Mouse (Mus musculus) cerebellum, adult 11-12 months (tissue): ENCODE results near the gene Gas1.

Source experiments
- DNase-seq: peaks from one replicate; pipeline ENCODE4 v3.0.0; 2022

The Gas1 gene

DNA sequence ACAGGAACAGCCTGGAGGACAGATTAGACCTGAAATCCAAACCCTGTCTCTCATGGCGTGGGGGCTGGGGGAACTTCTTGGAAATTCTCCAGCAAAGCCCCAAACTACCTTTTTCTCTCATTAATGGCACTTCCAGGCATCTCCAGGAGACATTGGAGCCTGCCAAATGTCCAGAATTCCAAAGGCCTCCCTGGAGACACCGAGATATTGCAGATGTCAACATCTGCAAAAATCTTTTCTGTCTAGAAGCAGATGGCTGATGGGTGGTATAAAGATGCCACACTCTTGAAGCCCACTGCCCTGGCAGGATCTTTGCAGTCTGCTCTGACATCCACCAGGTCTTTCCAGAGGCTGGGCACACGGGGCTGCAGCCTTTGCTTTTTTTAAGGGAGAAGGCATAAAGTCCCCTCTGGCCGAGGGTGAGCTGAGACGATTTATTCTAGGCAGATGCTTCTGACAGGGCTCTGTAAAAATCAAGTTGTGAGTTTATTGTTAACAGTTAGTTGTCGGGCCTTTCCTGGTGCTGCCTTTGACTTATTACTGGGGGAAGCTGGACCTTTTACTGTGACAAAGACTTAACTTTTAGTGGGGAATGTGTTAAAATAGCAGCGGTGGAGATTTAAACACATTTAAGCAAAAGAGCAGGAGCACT, 4.7 kb downstream of the Gas1 start:
- DNase-seq: no peak

DNA sequence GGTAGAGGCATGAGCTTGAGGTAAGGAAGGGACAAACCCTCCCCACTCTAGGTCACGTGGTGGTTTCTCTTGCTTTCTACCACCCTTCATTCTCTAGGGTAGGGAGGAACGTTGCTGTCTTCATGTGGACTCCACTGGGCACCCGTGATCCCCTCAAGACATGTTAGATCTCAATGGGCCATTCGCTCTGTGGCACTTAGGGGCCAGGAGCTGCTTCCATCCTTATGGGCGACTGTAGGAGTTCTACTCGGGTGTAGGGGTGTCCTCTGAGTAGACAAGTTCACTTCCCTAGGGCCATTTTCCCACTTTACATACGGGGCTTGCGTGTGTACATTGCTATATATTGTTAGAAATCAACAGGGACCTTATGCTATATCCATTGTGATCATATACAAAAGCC, 5.4 kb downstream of the Gas1 start:
- no peak for DNase-seq

DNA sequence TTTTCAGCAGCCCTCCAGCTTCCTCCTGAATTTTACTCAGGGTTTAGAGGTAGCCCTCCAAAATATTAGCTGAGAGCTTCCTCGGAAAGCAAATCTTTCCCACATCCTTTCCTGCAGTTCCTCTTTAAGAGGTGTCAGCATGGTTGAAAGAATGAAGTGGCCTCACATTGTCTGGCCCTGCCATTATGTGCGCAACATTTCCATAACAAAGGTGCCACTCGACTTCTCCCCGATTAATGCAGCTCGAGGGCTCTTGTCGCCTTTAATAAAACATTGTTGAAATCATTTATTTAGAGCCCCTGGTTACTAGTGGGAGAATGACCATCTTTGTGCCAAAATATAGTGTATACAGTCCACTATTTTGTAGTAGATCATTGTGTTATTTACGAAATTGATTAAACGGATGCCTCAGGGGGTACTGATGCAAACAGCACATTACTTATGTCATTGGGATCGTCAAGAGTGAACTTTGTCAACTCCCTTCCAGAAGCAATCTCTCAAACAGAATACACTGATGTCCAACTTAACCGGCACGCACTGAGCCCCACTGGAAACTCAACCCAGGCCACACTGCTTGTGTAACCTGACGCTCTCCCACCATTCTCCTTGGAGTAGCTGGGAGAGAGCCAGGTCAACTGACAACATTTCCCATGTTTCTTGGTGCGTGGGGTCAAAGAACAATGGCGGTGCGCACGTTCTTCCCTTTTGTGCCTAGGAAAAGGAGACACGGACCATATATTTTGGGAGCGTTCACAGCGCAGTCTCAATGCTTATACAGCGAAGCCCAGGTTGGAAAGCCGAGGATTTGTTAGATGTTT, 6.1 kb downstream of the Gas1 start:
- no peak for DNase-seq

DNA sequence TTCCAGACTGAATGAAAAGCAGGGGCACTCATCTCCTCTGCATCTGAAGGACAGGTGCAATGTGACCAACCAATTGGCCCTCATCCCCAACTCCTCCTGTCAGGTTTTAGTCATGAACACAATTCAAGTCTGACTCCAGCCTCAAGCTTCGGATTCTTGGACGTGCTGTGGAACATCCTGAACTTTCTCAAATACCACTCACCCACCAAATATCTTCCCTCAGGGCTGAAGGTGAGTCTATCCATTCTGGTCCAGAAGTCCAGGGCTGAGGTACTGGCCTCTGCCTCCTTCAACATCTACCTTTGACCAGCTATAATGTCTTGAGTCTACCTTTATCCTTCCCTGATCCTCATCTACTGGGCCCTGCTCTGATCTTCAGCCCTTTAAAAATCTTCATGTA, 8.1 kb downstream of the Gas1 start:
- no peak for DNase-seq

DNA sequence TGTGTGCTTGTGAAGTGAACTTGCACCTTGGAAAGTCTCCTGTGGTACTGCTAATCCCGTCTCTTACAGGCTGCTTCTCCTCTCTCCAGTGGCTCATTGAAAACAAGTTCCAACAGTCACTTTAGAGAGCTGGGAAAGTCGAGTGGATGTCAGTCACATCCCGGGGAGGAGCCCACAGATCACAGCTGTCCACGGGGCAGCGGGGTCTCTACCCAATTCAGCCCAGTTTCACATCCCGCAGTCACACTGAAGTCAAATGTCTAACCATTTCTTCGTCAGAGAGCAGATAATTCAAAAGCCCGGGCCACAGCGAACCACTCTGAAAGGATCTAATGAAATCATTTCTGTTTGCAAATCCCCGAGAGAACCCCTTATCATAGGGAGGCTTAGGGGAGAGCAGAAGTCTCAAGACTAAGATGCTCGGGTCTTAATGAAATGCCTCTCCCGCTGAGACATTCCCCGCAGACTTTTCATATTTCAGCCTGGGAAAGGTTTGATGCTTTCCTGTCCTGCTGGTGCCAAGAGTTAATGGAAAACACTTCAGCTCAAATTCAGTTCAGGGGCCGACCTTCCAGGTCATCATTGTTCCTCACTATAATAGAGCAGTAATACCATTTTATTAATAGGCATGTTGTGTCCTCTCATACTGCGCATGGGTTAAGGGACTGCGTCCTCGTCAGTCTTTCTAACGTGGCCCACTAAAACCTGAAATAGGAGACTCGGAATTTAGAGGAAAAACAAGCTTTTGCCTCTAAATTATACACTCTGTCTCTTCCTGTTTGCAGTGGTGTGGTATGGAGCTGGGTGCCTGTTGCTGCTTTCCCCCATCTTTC, 20.7 kb downstream of the Gas1 start:
- DNase-seq: no peak

DNA sequence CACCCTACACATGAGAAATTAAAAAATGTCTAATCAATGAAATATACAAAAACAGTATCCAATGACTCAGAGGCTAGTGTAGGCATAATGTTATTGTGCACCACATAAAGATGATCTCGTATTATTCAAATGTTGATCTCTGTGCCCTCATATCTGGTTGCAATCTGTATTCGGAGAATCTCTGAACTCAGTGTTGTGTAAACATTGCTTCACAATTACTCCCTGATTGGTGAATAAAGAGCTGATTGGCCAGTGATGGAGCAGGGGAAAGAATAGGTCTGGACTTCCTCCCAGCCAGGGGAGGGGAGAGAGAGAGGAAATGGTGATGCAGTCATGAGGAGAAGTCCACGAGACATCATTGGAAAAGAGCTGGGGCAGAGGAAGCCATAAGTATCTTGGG, 23.0 kb downstream of the Gas1 start:
- DNase-seq: no peak

DNA sequence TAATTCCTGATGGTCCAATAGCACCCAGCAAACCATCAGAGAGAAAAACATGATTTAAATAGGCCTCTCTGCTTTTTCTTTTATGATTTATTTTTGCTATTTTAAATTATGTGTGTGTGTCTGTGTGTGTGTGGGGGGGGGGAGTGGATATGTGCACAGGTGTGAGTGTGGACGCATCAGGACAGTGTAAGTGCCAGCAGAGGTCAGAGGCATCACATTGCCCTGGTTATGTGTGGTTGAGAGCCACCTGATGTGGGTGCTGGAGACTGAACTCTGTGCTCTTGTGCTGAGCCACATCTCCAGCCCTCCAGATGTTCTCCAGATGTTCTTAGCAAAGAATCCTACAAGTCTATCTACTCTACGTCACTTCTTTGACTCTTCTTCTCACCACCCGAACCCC, 28.9 kb downstream of the Gas1 start:
- DNase-seq: no peak

DNA sequence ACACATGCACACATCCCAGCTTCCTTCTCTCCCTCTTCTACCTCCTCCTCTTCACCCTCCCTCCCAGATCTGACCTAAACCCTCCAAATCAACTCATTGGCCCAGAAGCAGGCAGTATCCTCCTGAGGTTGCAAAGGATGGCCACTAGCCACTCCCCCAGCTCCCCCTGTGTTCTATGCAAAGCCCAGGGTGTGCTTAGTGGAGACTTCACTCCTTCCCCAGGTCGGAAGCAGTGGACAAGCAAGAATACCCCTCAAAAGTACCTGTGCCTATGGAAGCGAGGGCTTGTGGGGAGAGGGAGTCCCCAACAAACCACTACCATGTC, 29.3 kb downstream of the Gas1 start:
- no peak for DNase-seq

DNA sequence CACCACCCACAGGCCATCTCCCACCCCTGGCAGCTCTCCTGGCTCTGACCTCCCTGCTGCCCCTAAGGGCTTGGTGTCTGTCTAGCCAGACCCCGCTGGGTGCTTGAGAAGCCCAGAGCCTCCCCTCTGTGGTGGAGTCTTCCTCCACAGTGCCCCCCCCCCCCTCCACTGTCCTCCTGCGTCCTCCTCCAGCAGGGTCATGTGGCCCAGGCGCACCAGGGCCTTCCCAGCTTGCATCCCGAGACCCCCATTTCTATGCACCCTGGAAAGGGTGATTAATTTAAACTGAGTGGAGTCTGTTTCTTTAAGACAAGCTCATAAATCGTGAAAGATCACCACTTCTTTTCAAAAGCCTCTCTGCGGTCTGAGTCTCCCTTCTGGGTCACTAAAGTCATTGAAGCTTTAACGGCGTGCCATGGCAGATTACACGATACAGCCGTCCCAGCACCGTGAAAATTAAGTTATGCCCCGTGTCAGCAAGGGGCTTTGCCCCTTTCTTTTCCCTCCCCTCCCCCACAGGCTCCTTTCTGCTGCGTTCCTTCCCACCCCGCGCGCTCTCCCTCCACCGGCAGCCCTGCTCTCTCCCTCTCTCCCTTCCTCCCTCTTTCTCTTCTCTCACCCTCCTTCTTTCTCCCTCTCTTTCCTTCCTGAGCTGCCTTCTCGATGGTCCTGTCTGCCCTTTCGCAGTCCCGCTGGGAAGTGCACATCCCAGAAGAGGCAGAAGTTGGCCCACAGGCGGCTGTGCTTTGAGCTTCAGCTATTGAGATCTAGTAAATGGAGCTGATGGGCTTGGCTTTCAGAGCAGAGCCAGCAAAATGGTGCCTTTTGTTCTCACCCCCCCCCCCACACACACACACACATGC, 29.9 kb downstream of the Gas1 start:
- DNase-seq: no peak

DNA sequence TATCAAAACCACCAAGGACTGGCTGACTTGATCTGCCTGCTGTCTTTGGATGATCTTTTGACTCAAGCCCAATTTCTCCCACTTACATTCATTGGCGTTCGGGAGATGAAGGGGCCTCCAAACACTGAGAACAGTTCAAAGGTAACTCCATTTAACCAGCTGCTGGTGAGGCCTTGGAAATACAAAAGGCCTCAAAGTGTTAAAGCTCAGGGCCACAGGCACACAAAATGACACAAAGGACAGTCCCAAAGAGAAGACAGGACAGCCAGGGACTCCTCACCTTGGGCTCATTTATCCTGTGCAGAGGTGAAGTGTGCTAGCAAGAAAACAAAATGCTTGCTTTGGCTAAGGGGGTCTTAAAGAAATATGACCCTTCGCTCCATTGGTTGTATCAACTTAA, 30.9 kb downstream of the Gas1 start:
- no peak for DNase-seq

DNA sequence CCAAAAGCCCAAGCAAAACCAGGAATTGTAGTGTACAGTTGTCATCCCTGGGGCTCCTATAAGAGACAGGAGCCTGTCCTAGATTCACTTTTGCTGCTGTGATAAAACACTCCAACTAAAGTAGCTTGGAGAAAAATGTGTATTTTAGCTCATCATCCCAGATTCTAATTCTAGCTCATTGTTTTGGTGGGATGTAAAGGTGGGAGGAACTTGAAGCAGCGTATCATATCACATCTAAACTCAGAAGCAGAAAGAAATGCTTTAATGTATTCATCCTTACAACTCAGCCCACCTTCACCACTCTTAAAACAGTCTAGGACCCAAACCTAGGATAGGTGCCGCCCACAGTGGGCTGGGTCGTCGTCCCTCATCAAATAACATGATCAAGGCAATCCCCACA, 40.2 kb downstream of the Gas1 start:
- DNase-seq: no peak

DNA sequence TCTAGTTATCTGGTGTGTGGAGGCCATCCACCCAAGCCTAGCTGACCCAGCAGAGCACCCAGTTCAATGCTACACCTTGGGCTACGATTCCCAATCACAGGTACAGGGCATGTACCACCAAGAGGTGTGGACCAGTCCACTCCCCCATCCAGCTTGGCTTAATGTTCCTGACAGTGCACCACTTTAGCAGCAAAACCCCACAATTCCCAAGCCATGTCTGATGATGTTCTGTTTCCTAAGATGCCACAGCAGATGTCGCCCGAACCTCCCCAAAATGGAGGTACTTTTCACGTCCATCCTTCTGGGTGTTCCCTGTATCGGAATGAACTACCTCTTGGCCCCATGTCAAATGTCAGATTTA, 42.7 kb downstream of the Gas1 start:
- no peak for DNase-seq

DNA sequence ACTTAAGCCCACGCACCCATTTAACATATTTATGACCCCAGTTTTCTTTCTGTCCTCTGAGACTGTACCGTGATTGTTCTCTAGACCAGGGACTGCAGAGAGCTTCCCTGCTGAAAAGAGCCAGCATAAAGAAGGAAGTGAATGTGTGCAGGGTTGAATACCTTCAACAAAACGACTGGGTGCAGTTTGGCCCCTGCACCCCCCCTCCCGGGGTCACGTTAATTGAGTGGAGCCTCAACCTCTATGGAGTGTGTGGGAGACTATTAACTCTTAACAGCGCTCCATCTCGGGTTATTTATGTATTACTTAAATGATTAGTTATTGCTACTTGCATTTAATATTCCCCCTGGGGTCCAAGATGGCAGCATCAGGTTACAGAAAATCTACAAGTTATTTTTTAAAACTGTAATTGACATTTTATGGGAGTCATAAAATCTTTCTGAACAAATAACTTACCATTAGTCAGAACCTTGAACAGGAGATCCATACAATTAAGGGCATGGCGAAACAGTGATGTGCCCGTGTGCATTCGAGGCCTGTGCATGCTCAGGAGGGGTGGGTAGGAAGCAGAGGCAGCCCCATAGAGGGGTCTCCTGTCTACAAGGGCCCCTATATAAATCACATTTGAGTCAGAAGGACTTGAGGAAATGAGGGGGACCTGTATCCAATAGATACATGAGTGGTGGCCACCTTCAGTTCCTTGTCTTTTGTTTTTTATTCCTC, 43.3 kb downstream of the Gas1 start:
- no peak for DNase-seq

DNA sequence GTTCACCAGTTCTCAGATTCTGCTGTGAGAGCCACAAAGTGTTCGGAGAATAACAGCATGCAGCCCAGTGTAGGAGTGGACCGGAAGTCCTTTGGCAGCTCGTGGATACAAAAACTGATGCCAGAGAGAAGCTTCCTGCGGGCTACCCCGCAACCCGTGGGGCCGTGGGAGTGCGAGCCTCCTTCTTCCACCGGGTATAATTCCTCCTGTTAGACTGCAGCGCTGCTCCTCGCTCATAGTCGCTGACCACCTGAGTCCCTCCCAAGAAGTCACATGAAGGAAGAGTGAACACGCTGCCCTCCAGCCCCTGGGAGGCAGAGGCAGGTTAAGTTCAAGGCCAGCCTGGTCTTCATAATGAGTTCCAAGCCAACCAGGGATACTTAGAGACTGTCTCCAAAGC, 45.4 kb downstream of the Gas1 start:
- no peak for DNase-seq

DNA sequence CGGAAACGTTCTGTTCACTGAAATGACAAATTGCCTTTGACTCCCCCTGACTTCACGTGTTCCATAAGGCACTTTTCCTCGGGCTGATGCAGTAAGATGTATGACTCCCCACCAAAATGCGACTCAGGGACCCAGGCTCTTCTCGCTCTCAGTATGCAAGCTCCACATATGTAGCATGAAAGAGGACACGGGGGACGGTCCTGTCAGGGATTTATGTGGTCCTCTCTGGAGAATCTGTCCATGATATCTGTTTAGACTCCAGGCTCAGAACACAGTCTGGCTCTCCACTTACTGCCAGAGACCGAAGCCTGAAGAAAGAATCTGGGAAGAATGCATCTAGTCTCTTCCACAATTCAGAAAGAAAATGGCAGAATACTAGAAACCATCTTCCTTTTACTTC, 47.6 kb downstream of the Gas1 start:
- no peak for DNase-seq

DNA sequence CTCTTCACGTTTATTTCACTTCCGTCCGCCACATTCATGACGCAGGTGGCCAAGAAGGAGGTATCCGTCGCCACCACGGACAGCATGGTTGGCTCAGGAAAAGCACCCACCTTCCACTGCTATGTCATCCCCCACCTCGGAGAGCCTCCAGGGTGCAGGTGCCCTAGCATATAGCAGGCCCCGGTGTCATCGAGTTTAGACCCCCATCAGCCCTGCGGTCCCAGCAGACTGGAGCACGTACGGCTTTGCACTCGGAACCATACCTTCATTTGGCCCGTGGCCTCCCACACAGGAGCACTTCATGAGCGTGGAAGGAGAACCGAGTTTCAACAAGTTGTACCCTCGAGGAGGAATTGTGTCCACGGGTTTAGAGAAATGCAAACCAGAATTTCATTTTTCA, 50.8 kb downstream of the Gas1 start:
- DNase-seq: no peak

DNA sequence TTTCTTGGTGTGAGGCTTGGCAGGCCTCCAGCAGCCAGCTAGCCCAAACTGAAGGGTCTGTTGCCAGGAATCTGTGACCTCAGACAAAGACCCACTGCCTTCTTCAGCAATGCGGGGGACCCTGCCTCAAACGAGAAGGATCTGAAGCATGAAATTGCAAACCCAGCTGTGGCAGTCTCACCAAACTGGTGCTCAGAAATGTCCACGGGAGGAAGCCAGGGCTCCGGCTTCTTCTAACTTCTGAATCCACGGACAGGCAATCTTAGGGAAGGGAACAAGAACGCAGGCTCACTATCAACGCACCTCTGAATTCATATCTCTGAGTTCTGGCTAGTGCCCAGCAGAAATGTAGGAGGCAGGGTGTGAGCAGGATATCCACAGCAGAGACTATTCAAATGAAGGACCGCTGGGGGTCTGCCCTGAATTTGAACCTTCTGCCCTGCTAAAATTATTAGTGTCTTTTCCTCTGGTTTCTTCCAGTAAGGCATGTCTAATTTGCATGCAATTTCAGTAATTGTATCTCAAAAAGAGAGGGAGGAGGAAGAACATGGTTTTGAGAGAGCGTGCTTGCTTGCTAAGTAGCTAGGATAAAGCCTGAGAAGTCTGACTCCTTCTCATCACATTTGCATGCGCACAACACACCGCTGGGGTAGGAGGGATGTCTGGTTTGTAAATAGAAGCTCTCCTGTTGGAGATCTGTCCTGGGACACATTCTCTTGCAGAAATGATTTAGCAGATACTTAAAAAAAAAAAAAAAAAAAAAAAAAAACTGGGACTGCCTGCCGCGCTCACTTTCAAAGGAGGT, 51.5 kb downstream of the Gas1 start:
- DNase-seq: no peak

DNA sequence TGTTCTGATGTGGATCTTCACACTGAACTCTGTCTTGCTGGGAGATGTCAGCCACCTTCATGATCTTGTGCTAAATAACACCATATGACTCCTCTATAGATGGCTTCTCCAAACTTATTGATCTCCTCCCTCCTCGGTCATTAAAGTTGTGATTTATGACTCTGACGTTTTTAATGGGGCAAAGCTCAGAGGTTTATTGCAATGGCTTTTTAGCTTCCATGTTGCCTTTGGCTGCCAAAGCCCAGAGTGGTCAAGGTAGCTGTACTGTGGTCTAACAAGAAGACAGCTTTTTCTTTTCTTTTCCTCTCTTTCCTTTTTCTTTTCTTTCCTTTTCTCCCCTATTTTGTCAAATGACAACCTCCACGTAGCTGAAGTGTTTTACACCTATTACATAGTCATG, 52.1 kb downstream of the Gas1 start:
- no peak for DNase-seq

DNA sequence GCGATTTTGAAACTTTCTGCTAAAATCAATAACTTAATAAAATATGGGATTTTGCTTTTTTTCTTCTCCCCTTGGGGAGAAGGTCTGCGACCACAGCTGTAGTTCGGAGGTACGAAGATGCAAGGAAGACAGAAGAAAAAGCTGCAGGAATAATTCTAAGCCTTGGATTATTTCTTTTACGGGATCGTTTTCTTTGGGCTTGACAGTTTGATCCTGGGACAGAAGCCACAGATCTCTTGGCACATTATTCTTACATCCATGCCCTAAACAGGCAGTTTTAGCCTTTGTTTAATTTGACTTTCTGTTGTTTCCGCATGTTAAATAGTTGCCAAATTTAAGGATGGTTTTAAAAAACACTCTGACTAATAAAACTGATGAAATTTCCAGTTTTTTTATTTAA, 52.7 kb downstream of the Gas1 start:
- DNase-seq: no peak
